Mouse (Mus musculus) layer of hippocampus, adult 2 months (tissue): Measurements from ENCODE around the gene Hist2h3c1. TPM values are rescaled to one million over a fixed set of nuclear protein-coding genes. Genes with fewer than 3 reads are reported as not detected.
"Not testable (repeated sequence)": the region's sequence is repeated elsewhere in the genome, so short reads cannot be mapped to it uniquely, and the experiment has no call there.

Experiments
- DNase-seq, 2 experiments: peaks; one replicate each; pipeline ENCODE4 v3.0.0; 2022; ENCODE audit warnings: low spot score in 2 of 2
- H3K27ac ChIP-seq: fragments of 200-600 bp; 2 replicates; pipeline ENCODE4 v1.8.1; 2022
- H3K4me3 ChIP-seq: fragments of 200-600 bp; 2 replicates; pipeline ENCODE4 v1.8.1; 2022; ENCODE audit warnings: mild to moderate bottlenecking
- CTCF ChIP-seq: fragments of 200-600 bp; conservative IDR thresholded peaks from 2 replicates; pipeline ENCODE4 v1.8.1; 2022; ENCODE audit warnings: antibody characterized with exemption, mild to moderate bottlenecking, moderate library complexity
- total RNA-seq, 2 experiments: library from RNA; stranded (reverse); gene quantifications; 2 replicates each; pipeline ENCODE4 v1.2.3; 2021

Gene Hist2h3c1
- total RNA-seq, 2 experiments from 2014 or later, result not detected

DNA sequence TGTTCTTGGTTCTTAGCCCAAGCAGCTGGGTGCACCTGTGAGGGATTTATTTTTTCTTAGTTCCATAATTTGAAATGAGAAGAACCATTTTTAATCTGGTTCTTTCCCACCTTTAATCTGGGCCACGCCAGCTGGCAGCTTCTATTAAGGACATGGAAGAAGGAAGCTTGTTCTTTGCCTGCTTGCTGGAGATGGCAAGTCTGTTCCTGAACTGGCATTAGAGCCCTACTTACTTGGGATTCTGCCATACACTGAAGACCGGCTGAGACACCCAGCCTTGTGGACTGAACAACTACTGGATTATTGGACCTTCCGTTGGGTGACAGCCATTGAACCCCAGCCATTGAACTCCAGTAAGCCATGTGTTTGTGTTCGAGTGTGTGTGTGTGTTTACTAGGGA is 23.7 kb upstream of the Hist2h3c1 start:
- DNase-seq, result no peak
- Histone ChIP-seq H3K4me3 (peak overlapping the region; percentile 90; the same call in 1 of the 2 replicates), H3K27ac (peak overlapping the region; percentile 100; the same call in 1 of the 2 replicates)
- no peak for TF ChIP-seq CTCF

DNA sequence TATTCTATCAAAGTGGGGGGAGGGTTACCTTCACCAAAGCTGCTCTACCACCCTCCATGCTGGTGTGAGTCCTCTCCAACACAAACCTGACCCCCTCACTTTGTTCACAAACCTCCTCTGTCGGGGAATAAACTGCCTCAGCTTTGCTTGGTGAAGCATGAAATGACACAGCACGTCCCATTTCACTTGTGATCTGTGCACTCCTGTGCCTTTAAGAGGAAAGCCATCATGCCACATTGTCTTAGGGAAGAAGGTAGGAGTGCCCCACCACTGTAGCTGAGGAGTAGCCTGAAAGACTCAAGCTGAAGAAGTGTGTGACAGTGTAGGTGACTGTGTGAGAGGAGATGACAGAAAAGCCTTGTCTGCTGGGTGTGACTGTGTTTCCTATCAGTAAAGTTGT is 21.1 kb upstream of the Hist2h3c1 start:
- no peak overlapping the region for H3K4me3 ChIP-seq
- no peak overlapping the region for H3K27ac ChIP-seq
- no peak for TF ChIP-seq CTCF
- no peak for DNase-seq

- H3K4me3 ChIP-seq, result no peak overlapping the region
- no peak for TF ChIP-seq CTCF
- no peak for DNase-seq
These were observed 19.5 kb upstream of the Hist2h3c1 start for GRCm38 (mm10) chr3:96226695-96227648.

GRCm38 (mm10) chr3:96228828-96229227 is 17.7 kb upstream of the Hist2h3c1 start:
- no peak for TF ChIP-seq CTCF
- DNase-seq, result no peak
- Histone ChIP-seq H3K4me3 (no peak overlapping the region), H3K27ac (no peak overlapping the region)

More at GRCm38 (mm10) chr3:96226695-96227648, 19.5 kb upstream of the Hist2h3c1 start:
- no peak overlapping the region for H3K27ac ChIP-seq

DNA sequence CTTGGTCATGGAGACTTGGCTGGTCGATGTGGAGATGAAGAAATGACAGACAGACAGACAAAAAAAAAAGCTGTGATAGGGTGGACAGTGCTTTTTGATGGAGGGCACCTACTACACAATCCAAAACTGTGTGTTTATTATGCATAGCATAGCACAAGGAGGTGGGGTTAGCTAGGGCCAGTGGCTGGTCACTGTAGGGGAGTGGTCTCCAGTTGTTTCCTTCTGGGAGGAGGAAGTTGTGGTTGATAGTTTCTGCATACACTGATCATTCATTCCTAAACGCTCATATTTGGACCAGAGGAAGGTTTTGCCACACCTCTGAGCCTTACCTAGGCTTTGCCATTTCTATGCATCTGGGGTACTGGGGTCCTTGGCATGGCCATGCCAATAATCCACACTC is 16.1 kb upstream of the Hist2h3c1 start:
- TF ChIP-seq CTCF, result no peak
- no peak for DNase-seq
- Histone ChIP-seq H3K27ac (no peak overlapping the region), H3K4me3 (no peak overlapping the region)

- DNase-seq, result no peak
- Histone ChIP-seq H3K4me3 (no peak overlapping the region), H3K27ac (no peak overlapping the region)
- TF ChIP-seq CTCF, result no peak
These were observed 15.4 kb upstream of the Hist2h3c1 start for GRCm38 (mm10) chr3:96230910-96231757.

DNA sequence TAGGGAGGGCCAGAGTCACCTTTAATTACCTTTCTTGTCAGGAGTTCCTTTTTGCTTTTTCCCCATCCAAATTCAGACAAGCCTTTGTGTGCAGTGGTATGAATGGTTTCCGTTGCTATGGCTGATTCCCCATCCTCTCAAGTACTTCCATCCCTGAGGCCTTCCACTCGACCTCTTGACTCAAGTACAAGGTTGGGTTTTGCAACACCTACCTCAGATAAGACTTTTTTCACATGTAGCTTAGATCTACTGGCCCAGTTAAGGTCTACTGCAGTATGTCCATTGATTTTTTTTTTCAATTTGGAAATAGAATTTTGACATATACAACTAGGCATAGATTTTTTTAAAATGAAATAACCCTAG is 14.7 kb upstream of the Hist2h3c1 start:
- TF ChIP-seq CTCF, result no peak
- DNase-seq, result no peak
- Histone ChIP-seq H3K27ac (no peak overlapping the region), H3K4me3 (no peak overlapping the region)

GRCm38 (mm10) chr3:96234914-96235313 is 11.6 kb upstream of the Hist2h3c1 start:
- H3K27ac ChIP-seq, result peak overlapping the region; percentile 36; the same call in 1 of the 2 replicates
- DNase-seq, result no peak
- TF ChIP-seq CTCF, result peak; percentile 30; the same call in 1 of the 2 replicates
- no peak overlapping the region for H3K4me3 ChIP-seq

- no peak for TF ChIP-seq CTCF
- H3K27ac ChIP-seq, result peak overlapping the region; percentile 36
- no peak for DNase-seq
- no peak overlapping the region for H3K4me3 ChIP-seq
These were observed 10.6 kb upstream of the Hist2h3c1 start for GRCm38 (mm10) chr3:96235836-96236235.

DNA sequence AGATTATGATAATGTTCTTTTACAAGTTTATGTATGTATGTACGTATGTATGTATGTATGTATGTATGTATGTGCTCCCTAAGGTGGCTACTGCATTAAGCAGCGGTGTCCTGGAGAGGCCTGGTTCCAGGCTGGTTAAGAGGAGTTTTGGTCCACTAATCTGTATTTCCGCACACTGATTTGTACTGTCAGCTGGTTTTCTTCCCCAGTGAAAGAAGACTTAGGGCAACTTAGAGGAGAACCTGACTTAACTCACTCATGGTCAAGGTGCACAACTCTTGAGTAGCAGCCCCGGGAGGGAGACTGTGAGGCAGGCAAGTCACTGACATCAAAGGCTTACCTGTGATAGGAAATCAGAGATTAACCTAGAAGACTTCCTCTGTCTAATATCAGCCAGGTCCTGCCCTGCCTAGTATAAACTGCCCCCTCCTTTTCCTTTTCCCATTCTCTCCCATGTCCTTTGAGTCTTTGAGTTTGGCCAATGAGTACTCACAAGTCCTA is 9.6 kb upstream of the Hist2h3c1 start:
- Histone ChIP-seq H3K27ac (no peak overlapping the region), H3K4me3 (no peak overlapping the region)
- no peak for DNase-seq
- TF ChIP-seq CTCF, result no peak

- no peak for TF ChIP-seq CTCF
- Histone ChIP-seq H3K4me3 (no peak overlapping the region), H3K27ac (no peak overlapping the region)
- DNase-seq, result no peak
These were observed 9.1 kb upstream of the Hist2h3c1 start for GRCm38 (mm10) chr3:96237335-96237903.

GRCm38 (mm10) chr3:96237904-96238511 is 8.5 kb upstream of the Hist2h3c1 start:
- DNase-seq, result no peak
- TF ChIP-seq CTCF, result no peak
- H3K4me3 ChIP-seq, result peak overlapping the region; percentile 32
- H3K27ac ChIP-seq, result no peak overlapping the region

DNA sequence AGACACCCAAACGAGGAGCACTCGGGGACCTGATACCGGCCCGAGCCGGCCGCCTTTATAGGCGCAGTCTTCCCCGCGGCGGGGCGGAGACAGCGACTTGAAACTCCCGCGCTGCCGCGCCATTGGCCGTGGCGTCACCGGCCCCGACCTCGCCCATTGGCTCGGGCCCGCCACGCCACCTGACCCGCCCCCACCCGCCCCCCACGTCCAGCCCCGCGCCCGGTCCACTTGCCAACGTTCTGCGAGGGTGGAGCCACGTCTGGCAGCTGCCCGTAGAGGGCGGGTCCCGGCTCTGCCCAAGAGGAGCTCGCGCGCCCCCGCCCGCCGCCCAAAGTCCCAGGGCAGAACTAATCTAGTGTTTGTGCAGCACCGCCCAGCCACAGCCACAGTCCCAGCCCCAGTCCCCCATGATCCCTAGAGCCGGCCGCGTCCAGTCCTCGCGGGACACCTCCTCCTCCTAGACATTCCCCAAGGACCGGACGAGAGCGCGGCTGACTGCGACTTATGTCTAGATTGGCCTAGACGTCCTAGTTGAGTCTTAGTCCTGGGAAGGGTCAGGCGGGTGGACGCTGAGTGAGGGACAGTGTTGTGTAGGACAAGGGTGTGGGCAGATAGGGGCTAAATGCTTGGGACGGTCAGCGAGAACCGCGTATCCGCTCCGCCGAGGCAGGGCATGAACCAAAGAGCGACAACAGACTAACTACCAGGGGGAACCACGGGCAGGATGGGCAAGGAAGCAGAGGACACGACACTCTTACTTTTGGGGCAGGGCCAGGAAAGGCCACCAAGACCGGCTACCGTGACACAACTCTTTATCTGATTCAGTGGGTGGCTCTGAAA is 7.3 kb upstream of the Hist2h3c1 start, which contains the start of gene Hist2h3c2:
Gene Hist2h3c2, minus strand, starts transcription at position 174 of the 840 bp plus-strand sequence.
- peak within 1 kb of the TSS; percentile 62 for H3K4me3 ChIP-seq
- peak within 1 kb of the TSS; percentile 87 for H3K27ac ChIP-seq
- DNase-seq, result not testable (repeated sequence)

- Histone ChIP-seq H3K4me3 (peak within 1 kb of the TSS; percentile 62), H3K27ac (peak within 1 kb of the TSS; percentile 96)
- peak; percentile 96 for DNase-seq
These were observed 6.3 kb upstream of the Hist2h3c1 start, which contains the start of gene Hist2h2aa2 for GRCm38 (mm10) chr3:96239949-96240798. Gene Hist2h2aa2, minus strand, starts transcription at chr3:96240276.
